ENCODE assay signal across 31 mouse cellular contexts in genomic region chr9:77561827-77562226, GRCm38 (mm10).
"Had no signal": no experiment of that assay in that cellular context is flagged by ENCODE, and none has a peak within 500 bp of the region (broad histone marks: within the 10 kb centered on the region; RNA-seq: fewer than 3 reads in every experiment).

No protein-coding gene starts in this region.

- H3K9ac ChIP-seq: heart, embryonic 12.5 days; heart, embryonic 13.5 days; heart, embryonic 15.5 days; hindbrain, embryonic 12.5 days; hindbrain, embryonic 13.5 days; hindbrain, embryonic 14.5 days; hindbrain, embryonic 15.5 days; intestine, embryonic 15.5 days; kidney, embryonic 15.5 days had no signal

- H3K4me2 ChIP-seq: heart, embryonic 11.5 days; heart, embryonic 12.5 days; heart, embryonic 13.5 days; heart, embryonic 15.5 days; hindbrain, embryonic 12.5 days; hindbrain, embryonic 13.5 days; hindbrain, embryonic 14.5 days; hindbrain, embryonic 15.5 days; intestine, embryonic 15.5 days; kidney, embryonic 15.5 days had no signal

- DNase-seq: heart, postnatal 10 days; heart, postnatal 14 days; heart, postnatal 36 days; heart, postnatal 4 days; kidney, adult 11 months; kidney, adult 18-20 months; kidney, adult 2 months; kidney, adult 8-10 months; kidney, adult 9 months; kidney, postnatal 10 days; kidney, postnatal 14 days; kidney, postnatal 25 days; kidney, postnatal 36 days; kidney, postnatal 4 days; layer of hippocampus, adult 9-11 months; layer of hippocampus, postnatal 36 days had no signal

- H3K27me3 ChIP-seq: heart, embryonic 12.5 days; heart, embryonic 13.5 days; heart, embryonic 15.5 days; hindbrain, embryonic 12.5 days; hindbrain, embryonic 13.5 days; hindbrain, embryonic 15.5 days; intestine, embryonic 15.5 days; kidney, embryonic 15.5 days had no signal

- H3K4me1 ChIP-seq: heart, embryonic 12.5 days; heart, embryonic 13.5 days; heart, embryonic 15.5 days; hindbrain, embryonic 10.5 days; hindbrain, embryonic 12.5 days; hindbrain, embryonic 13.5 days; hindbrain, embryonic 15.5 days; intestine, embryonic 15.5 days; kidney, embryonic 15.5 days had no signal

- H3K4me3 ChIP-seq: heart, embryonic 12.5 days; heart, embryonic 13.5 days; heart, embryonic 15.5 days; hindbrain, embryonic 10.5 days; hindbrain, embryonic 12.5 days; hindbrain, embryonic 13.5 days; hindbrain, embryonic 15.5 days; intestine, embryonic 15.5 days; kidney, embryonic 15.5 days; layer of hippocampus, adult 2 months; left cerebral cortex, adult 2 months had no signal

- H3K27ac ChIP-seq: heart, embryonic 13.5 days; heart, embryonic 15.5 days; hindbrain, embryonic 10.5 days; hindbrain, embryonic 12.5 days; hindbrain, embryonic 13.5 days; hindbrain, embryonic 14.5 days; hindbrain, embryonic 15.5 days; hindbrain, postnatal 0 days; intestine, embryonic 15.5 days; kidney, embryonic 15.5 days; kidney, postnatal 0 days; layer of hippocampus, adult 2 months; left cerebral cortex, adult 2 months had no signal

- H3K36me3 ChIP-seq: heart, embryonic 12.5 days; heart, embryonic 13.5 days; heart, embryonic 15.5 days; hindbrain, embryonic 10.5 days; hindbrain, embryonic 12.5 days; hindbrain, embryonic 13.5 days; hindbrain, embryonic 15.5 days; intestine, embryonic 15.5 days; kidney, embryonic 15.5 days had no signal

- H3K9me3 ChIP-seq: hindbrain, embryonic 15.5 days; intestine, embryonic 15.5 days had no signal
